Mouse (Mus musculus) retina, postnatal 1 day (tissue): ENCODE results near the gene Abhd12b.

Experiments
- DNase-seq: peaks from one replicate; pipeline ENCODE4 v3.0.0-alpha.2; 2012

Gene Abhd12b

DNA sequence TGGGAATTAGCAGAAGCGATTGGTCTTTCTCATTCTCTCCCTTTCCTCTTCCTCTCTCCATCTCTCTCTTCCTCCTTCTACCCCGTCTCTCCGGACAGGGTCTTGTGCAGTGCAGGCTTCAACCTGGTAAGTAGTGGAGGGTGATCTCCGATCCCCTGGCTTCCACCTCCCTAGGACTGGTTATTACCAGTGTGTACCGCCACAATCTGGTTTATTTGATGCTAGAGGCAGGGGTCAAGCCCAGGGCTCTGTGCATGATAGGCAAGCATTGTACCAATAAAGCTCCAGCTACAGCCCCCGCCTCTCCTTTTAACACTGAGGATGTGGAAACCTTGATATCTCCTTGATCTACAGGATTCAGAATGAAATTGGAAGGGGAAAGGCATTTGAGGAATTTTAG, 59.7 kb downstream of the Abhd12b start:
- no peak for DNase-seq

DNA sequence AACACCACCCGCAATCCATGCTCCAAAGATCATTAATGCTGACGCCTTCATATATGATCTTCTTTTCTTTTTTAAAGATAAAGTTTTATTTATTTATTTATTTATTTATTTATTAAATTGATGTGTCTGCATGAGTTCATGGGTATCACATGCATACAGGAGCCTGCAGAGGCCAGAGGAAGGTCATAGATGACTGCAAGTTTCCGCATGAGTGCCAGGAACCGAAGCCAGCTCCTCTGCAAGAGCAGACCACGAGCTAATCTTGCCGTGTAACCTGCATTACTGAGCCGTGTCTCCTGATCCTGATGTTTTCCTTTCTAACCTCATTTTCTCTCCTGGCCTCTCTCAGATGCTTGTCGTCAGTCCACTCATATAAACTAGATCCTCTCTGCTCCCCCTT, 60.3 kb downstream of the Abhd12b start:
- no peak for DNase-seq

DNA sequence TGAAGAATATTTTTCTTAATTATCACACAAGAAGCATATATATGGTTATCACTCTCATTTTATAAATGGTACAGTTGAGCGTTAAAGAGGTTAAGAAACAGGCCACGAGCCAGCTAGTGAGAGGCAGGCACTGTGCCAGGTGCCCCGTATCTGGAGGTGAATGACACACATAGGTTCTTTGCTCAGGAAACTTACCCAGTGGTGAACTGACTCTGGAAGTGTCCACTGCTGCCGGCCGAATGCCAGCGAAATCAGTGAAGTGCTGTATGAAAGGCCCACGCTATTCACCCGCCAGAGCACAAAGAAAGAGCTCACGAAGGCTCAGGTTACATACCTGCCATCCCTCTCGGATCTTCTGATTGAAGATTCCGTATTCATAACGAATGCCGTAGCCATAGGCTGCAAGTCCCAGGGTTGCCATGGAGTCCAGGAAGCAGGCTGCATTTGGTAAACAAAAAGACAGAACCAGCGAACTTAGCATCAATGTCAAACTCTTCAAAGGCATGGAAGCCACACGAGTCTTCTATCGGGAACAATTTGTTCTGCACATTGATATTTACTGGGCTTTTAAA, 62.4 kb downstream of the Abhd12b start:
- DNase-seq: peak; percentile 20

DNA sequence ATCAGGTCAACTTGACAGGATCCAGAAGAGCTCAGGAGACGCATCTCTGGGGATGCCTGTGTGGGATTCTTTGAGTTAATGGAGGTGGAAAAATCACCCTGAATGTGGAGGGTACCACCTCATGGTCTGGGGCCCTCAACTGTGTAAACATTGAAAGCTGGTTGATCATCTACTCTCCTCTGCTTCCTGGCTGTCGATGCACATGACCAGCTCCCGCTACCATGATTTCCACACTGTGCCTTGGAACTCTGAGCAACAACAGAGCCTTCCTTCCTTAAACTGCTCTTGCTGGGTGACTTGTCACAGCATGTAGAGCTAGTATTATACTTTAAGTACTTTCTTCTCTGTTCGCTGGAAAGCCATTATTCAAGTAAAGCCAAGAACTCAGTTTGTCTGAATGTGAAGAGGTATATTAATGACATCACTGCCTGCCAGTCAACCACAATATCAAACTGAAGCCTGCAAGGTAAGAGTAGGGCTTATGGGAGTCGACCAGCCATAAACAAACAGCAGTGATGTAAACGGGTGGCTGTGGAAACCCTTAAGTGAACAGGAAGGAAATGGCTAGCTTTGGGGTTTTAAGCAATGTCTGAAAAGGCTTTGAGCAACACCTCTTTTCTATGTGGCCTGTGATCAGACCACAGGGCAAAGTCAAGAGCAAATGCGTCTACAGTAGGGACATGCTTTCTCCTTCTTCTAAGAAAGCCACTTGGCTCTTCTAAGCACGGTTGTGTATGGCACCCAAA, 65.0 kb downstream of the Abhd12b start:
- no peak for DNase-seq

DNA sequence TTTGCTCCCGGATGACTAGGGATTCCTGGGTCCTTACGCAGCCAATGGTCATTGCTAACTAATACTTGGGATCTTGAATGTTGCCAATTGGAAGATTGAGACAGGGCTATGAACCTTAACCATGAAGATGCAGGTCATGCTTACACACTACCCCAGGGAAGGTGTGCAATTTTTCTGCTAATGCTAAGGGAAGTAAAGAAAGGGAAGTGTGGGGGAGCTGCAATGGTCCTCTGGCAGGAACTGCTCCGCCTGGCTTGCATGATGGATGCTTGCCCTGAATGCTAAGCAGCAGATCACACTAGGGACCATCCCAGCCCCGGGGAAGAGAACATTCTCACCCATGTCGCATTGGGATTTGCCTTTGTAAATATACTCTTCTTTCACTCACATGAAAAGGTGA, 67.5 kb downstream of the Abhd12b start:
- DNase-seq: no peak

DNA sequence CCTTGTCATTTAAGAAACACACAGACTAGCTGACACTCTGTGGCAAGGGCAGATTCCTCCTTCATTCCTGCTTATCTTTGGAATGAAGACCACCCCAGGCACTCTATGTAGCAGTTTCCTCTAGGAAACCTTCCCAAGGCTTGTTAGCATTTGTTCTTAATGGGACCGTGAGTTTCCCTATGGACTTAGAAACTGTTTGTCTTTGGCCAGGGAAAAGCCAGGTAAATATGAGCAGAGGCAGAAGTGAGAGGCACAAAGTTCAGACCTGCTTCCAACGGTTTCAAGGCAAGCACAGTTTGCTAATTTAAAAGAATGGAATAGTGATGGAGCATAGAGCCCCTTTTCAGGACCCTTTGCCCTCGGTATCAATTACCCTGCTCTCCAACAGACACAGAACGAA, 69.4 kb downstream of the Abhd12b start:
- no peak for DNase-seq

DNA sequence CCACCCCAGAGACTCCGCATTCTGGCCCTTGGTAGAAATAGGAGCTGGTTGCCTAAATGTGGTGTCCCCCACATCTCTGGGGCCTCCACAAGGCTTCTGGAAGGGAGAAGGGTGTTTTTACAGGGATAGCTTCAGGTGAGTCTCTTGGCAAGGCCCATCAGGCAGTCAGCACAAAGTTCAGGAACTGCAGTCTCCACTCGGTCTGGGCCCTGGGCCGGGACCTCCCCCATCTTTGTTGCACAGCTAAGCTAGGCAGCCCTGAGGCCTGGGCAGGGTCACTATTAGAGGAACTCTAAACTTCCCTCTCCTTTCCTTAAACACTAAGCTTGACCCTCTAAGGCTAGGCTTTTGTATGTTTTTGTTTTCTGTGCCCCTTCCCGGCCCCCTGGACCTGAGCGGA, 72.7 kb downstream of the Abhd12b start:
- no peak for DNase-seq

DNA sequence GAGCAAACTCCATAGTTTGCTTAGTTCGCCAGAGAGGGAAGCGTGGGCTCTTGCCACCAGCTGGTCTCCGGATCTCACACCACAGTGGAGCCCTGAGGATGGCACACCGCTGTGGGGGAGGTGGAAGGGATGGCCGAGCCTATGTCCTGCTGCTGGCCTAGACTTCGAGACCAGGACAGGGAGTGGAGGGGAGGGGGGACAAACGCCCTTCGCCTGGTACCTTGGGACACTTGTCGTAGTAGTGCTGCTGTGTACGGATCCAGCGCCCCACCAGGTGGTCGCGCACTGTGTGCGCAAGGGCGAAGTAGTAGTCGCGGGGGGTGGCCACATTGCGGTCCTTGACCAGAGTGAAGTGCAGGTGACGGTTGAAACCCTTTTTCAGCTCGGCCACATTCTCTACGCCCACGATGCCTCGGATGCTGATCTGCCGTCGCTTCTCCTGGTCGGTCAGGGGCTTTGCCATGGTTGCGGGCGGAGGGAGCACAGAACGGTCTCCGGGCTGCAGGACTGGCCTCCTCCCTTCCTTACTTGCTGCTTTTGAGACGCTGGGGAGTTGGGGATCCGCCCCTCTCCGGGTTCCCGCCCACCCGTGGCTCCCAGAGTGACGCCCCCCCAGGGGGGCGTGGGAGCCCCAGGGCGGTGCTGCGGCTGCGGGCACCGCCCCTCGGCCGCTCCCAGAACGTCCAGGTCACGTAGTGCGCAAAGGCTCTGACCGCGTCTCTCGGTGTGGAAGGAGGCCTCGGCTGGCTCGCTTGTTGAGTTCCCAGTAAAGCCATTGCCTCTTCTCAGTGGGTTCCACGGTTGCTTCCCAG, 73.4 kb downstream of the Abhd12b start:
- peak; percentile 74 for DNase-seq

DNA sequence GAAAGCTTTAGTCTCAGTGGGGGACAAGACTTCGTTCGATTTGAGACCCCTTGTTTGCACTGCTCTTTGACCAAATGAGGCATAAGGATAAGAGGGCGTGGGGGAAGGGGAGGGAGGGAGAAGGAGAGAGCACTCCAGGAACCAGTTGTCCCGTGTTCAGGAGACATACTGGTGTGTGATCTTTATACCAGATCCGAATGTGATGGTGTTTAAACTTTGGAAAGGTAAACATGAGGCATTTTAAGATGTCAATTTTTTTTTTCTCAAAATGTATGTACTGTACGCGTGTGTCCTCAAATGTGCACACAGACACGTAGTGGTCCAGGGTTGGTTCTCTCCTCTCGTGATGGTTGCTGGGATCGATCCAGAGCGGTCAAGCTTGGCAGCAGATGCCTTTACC, 74.2 kb downstream of the Abhd12b start:
- peak; percentile 14 for DNase-seq

DNA sequence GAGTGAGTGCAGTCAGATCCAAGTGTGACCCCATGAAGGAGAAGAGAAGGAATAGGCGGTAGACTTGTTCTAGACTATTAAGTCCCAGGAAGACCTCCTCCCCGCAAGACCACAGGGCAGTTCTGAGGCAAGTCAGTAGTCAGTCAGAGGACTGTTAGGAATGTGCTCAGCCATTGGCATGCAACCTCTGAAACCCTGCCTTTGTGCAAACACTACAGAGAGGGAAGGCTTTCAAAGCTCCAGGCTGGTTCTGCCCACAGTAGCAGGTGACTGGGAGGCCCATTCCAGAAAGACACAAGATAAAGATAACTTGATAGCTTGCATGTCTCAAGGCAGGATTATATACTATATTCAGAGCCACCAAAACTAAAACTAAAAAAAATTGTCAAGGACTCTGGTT, 77.4 kb downstream of the Abhd12b start, which contains the start of gene Pygl:
Gene Pygl (minus strand): TSS at position 195 of the 400 bp plus-strand sequence.
- DNase-seq: no peak

DNA sequence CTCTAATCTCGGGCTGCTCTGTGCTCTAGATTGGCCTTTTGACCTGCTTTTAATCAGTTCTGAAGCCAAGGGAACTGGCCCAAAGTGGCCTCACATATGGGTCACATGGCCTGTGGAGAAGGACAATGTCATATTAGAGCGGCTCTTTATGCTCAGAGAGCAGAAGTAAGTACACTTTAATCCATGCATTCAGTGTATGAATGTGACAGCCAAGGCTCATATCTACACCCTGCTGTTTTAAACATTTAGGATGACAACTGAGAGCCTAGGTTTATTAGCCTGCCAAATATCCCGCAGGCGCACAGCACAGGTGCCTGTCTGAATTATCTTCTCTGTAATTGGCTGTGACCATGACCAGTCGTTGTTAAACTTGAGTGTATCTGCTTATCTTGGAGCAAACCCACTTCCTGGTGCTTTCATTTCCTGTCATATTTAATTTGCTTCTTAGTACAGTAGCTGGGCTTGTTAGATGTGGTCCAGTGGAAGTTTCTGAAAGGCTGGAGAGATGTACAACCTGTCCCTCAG, 78.1 kb downstream of the Abhd12b start:
- peak; percentile 85 for DNase-seq
